Mouse (Mus musculus) spleen, postnatal 36 days (tissue): ENCODE data around the gene Pom121l2.

Experiments
- DNase-seq, 2 experiments: peaks; one replicate each; pipeline ENCODE4 v3.0.0; 2022; ENCODE audit warnings: low spot score in 2 of 2, mixed read lengths in 1 of 2

Gene Pom121l2

DNA sequence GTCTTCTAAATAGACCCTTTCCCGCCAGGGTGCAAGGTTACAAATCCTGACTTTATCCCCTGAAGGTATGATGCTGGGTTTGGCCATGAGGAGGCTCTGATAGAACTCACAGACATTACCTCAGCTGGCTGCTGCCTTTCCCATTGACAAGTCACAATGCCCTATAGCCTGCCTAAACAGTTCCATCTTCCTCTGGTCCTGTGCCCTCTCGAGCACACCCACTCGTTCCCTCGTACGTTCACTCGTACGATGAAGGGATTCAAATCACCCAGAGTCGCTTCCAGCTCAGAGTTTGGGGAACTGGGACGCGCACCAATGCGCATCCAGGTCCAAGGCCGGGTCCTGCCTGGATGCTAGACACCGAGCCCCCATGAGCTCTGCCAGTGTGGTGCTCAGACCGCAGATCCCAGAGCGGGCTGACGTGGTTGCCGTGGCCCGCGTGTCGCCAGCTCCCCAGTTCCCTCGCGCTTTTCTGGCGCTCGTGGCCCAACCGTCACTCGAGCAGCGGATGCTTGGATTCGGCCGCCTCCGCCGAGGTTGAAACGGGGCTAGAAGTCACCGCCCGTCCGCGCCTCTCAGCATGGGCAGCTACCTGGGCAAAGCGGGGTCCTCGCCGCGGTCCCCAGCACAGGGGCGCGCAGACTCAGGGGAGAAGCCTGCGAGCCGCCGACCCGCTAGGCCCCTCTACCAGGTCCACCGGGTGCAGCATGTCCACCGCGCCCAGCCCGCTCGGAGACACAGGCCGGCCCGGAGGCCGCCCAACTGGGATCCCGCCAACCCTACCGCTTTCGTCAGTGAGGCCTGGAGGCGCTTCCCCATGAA is at the start of gene Pom121l2:
Gene Pom121l2, plus strand, starts transcription at position 214 of the 822 bp plus-strand sequence.
- DNase-seq: no peak

DNA sequence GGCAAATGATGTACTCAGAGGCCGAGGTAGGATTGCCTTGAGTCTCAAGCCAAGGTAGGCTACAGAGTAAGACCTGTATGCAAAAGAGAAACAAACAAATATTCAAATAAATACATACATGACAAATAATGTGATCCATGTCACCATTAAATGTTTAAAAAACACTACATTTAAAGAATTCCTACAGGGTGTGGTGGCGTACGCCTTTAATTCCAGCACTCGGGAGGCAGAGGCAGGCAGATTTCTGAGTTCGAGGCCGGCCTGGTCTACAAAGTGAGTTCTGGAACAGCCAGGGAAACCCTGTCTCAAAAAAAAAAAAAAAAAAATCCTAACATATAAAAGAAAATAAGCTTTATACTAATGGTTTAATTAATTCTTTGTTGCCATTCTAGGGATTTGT is 49.3 kb upstream of the Pom121l2 start:
- DNase-seq: no peak

DNA sequence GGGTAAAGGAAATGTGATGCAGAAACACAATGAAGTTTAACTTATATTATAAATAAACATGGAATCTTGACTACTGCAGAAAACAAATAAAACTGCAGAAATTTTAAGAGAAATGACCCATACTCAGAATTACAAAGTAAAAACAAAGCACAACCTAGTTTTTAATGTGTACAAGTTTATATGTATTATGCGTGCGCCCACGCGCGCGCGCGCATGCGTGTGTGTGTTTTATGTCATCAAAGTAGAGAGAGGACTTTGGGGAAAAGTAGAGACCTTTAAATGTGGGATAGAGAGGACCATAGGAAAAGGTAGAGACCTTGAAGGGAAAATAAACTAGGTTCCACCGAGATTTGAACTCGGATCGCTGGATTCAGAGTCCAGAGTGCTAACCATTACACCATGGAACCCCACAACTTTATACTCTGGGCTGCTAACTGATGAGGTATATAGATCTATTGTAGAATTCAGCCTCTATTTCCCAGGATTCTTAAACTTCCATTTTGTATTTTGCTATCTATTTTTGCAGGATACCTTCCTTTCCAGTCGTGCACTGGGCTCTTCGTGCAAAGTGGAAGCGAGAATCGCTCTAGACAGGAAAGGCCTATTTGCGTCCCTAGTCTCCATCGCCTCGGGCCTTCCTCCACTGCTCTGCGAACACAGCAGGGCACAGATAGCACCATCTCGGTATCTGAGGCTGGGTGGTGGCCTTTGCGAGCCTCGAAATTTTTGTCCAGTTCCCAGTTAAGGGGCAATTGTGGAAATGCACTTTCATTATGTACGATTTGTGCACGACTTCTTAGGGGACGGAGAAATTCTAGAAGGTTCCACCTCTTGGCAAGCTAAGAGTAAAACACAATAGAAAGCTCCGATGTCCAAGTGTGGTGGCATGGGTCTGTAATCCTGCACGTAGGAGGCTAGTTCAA is 47.1 kb upstream of the Pom121l2 start:
- no peak for DNase-seq

GRCm38 (mm10) chr13:21934982-21935791 is 45.8 kb upstream of the Pom121l2 start:
- peak; percentile 54 to 74 for DNase-seq

DNA sequence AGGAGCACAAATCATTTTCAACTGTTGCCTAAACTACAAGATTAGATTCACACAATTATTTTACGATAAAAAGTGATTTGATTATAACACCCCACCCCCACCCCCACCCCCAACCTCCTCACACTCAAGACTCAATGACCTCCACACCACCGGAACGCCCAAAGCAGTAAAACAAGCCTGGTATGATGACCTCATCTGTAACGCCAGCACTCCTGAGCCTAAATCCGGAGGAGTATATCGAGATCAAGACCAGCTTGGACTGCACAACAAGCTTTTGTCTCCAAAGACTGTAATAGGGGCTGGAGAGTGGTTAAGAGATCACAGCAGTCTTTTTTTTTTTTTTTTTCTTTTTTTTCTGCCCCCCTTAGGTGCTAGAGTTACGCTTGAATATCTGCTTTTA is 45.2 kb upstream of the Pom121l2 start:
- no peak for DNase-seq

DNA sequence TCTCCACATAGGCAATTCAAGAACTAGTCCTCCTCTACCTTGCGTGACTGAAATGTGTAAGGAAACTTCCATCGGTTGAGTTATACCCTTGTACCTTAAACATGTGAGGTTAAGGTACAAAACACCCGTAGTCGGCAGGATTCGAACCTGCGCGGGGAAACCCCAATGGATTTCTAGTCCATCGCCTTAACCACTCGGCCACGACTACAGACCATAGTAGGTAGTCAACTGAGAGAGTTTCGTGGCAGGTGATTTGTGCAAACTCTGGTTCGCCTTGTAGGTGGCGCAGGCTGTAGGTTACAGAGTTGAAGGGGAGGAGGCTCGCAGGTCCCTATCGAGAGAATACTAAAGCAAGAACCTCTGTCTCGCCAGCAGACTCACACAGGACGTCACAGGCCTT is 44.0 kb upstream of the Pom121l2 start:
- DNase-seq: peak; percentile 76 to 81

GRCm38 (mm10) chr13:21940213-21940612 is 40.8 kb upstream of the Pom121l2 start:
- DNase-seq: peak; percentile 82 to 88

DNA sequence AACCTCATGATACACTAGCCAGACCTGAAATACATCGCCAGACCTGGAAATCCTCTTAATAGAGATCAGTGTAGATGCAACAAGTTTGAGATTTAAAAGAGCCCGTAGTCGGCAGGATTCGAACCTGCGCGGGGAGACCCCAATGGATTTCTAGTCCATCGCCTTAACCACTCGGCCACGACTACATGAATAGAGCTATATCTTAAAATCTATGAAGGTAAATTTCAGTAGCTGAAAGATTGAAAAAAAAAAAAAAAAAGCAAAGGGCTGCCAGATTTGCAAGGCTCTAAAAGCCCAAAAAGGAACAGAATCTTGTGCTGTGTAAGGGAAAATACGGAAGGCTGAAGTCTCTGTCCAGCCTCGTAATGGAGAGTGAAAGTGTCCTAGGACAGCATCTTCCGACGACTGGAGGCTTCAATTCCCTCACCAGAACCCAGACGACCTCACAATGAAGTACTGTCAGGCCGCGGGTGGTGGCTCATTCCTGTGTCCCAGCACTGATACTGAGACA is 40.1 kb upstream of the Pom121l2 start:
- peak; percentile 77 to 86 for DNase-seq

- no peak for DNase-seq
These were observed 37.4 kb upstream of the Pom121l2 start for GRCm38 (mm10) chr13:21943644-21944043.

- DNase-seq: no peak
These were observed 36.4 kb upstream of the Pom121l2 start for GRCm38 (mm10) chr13:21944592-21944925.

DNA sequence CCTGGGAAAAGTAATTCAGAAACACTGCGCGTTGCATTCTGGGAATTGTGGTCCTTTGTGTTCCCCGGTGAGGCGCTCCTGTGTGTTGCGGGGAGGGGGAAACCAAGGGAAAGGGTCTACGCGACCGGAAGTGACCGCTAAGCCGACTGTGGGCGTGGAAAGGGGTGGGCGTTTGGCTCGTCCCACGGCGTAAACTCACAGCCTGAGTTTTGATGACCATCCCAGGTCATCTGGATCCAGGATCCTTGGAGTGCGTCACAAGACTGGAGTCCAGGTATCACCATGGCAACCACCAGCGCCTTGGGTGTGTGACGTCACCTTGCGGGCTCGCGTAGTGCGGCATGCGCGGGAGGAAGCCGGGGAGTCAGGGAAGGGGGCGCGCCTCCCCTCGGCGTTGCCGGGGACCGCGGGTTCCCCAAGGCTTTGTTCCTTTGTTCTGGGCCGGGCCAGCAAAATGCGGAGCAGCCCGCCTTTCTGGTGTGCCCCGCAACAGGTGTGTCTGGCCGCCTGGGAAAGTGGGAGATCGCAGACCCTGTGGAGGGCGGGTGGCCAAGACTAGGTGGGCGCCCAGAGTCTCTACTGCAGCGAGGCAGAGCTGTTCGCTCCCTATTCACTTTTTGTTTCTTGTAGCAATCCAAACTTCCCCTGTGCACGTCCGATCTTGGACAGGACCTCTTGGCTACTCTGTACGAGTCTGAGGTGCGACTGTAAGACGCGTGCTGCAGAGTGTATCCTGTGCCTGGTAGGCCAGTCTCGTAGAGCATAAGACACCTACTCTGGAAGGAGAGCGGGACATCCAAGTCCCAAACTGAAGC is 35.9 kb upstream of the Pom121l2 start, which contains the start of gene Zfp184:
Gene Zfp184, plus strand, starts transcription at position 169 of the 815 bp plus-strand sequence.
- DNase-seq: peak; percentile 66 to 73

DNA sequence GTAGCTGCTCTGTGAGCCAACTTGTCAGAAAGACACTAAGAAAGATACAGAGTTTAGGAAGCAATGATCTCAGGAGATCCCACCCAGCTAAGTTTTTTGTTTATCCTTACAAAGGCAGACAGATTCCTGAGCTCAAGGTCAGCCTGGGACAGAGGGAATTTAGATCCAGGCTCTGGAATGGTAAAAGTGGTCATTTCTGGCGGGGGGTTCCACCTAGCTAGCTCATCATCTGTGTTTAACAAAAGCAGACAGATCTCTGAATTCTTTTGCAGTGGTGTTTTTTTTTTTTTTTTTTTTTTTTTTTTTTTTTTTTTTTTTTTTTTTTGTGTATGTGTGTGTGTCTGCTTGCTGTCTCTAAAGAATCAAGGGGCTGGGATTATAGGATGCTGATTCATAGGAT is 11.7 kb upstream of the Pom121l2 start:
- no peak for DNase-seq

DNA sequence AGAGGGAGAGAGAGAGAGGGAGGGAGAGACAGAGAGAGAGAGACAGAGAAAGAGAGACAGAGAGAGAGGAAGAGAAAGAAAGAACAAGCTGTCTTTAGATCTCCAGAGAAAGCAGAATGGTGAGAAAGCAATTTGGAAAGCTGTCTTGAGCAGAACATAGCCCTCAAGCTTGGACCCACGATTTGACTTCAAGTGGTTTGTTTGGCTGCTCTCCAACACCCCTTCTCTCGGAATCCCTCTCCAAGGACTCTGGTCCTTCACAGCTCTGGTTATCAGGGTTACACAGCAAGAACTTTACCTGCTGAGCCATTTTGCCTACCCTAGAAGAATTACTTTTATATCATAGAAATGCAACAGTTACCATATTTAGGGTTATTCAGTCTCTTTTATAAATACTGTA is 11.2 kb upstream of the Pom121l2 start:
- DNase-seq: no peak

GRCm38 (mm10) chr13:21971641-21972040 is 9.4 kb upstream of the Pom121l2 start:
- no peak for DNase-seq

GRCm38 (mm10) chr13:21974221-21974725 is 6.7 kb upstream of the Pom121l2 start:
- peak; percentile 86 to 91 for DNase-seq

DNA sequence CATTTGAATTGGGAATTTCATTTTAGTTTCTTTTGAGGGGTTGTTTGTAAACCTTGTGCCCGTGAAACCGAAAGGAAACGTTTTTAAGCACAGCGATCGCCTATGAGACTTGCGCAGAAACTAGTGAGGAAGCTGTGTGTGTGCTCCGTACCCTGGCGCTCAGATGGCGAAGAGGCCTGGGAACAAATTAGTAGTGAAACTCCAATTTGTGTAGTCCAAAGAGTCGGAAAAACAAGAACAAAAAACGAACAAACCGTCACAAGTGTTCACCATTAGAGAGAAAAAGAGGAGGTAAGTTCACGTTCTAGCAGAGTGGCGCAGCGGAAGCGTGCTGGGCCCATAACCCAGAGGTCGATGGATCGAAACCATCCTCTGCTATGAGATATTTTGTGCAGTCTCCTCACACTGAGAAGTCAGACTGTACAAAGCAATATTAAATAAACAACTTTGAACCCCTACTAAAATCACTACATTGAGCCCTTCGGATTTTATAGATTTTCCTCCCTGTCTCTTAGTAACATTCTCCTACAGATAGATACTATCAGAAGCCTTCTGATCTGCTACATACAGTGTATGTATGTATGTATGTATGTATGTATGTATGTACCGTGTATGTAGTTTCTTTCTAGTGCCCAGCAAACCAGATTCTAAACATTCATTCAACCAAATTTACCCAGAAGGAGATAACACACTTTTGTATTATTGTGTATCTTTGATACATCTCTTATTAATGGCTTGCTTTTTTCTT is 6.1 kb upstream of the Pom121l2 start:
- peak; percentile 67 to 73 for DNase-seq

DNA sequence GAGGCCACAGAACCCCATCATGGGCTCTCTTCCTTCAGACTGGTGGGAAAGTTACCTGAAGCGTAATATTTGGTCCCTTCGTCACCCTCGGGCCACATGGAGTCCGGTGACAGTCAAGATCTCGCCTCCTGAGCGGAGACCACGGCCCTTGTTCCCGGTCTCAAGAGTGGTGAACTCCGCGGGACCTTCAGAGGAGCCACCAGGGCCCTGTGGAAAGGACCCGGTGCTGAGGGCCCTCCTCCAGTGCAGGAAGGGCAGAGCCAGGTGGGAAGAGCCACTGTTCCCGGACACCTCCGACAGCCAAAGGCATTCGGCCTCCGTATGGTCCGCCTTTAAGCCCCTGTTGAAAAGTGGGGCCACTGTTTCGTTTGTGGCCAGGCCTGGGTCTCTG is 804 bp downstream of the Pom121l2 start:
- no peak for DNase-seq

DNA sequence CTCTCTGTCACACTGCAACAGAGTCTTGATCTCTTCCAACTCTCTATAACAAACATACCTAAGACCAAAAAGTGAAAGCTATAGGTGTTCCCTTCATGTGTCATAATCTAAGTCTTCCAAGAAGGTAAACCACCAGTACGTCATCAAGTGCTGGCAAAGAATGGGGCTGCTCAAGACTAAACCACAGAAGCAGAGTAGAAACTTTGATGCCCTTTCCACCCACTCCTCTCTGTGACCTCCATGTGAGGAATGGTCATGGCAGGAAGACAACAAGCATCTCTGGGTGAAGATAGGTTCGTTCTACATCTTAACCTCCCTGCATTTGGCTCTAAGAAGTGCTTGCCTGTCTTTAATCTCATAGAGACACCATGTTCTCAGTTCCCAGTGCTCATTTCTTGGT is 3.5 kb downstream of the Pom121l2 start:
- no peak for DNase-seq

DNA sequence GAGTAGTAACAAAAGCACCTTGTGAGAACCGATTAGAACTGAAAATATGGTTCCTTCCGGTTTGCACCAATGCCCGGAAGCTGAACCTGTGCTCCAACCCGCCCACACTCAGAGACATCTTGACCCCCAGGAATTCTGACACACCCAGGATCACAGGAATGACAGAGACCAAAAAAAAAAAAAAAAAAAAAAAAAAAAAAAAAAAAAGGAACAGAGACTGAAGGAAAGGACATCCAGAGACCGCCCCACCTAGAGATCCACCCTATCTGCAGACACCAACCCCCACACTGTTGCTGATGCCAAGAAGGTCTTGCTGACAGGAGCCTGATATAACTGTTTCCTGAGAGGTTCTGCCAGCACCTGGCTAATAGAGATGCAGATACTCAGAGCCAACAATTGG is 11.6 kb downstream of the Pom121l2 start:
- no peak for DNase-seq
